Mouse (Mus musculus) testis, adult 2 months (tissue): Measurements from ENCODE around the gene Zbtb16. TPM values are rescaled to one million over a fixed set of nuclear protein-coding genes. Genes with fewer than 3 reads are reported as not detected.

Experiments used
- H3K27ac ChIP-seq: fragments of 200-500 bp; 2 replicates; pipeline ENCODE4 v1.5.1; 2012; ENCODE audit warnings: low read depth, low read length; ENCODE audit not compliant: control insufficient read depth, insufficient read depth
- H3K27me3 ChIP-seq: fragments of 200-500 bp; 2 replicates; pipeline ENCODE4 v1.6.1; 2012; ENCODE audit warnings: mild to moderate bottlenecking, low read length, moderate library complexity; ENCODE audit not compliant: control insufficient read depth, insufficient read depth
- H3K36me3 ChIP-seq: fragments of 200-500 bp; 2 replicates; pipeline ENCODE4 v1.6.1; 2012; ENCODE audit warnings: mild to moderate bottlenecking, low read length; ENCODE audit not compliant: control insufficient read depth, insufficient read depth
- H3K4me1 ChIP-seq: fragments of 200-500 bp; 2 replicates; pipeline ENCODE4 v1.6.1; 2012; ENCODE audit warnings: low read length; ENCODE audit not compliant: control insufficient read depth, insufficient read depth
- H3K4me3 ChIP-seq: fragments of 200-500 bp; 2 replicates; pipeline ENCODE4 v1.5.1; 2012; ENCODE audit warnings: low read depth, mild to moderate bottlenecking, low read length, moderate library complexity, mixed read lengths; ENCODE audit not compliant: control insufficient read depth
- CTCF ChIP-seq: fragments of 200-500 bp; IDR thresholded peaks from 2 replicates; pipeline ENCODE4 v1.5.1; 2012; ENCODE audit warnings: low read depth, mild to moderate bottlenecking, inconsistent platforms, low read length, moderate library complexity; ENCODE audit not compliant: control insufficient read depth, insufficient read depth, insufficient replicate concordance
- POLR2A ChIP-seq: fragments of 200-500 bp; IDR thresholded peaks from 2 replicates; pipeline ENCODE4 v1.6.1; 2012; ENCODE audit warnings: low read depth, mild to moderate bottlenecking, inconsistent platforms, low read length, moderate library complexity; ENCODE audit not compliant: control insufficient read depth
- polyA plus RNA-seq: library from polyadenylated mRNA; depleted of rRNA; stranded (reverse); fragments of >200 nt; gene quantifications from 2 replicates; pipeline ENCODE4 v1.2.3, GENCODE M21; 2012

Zbtb16 gene
- polyA plus RNA-seq, 1 experiment: 2.6 TPM

GRCm38 (mm10) chr9:48801322-48801721 lies 34.7 kb downstream of the Zbtb16 start:
- H3K36me3 ChIP-seq: no peaks in the 10 kb centered on the region
- no peaks in the 10 kb centered on the region for H3K27me3 ChIP-seq
- no peak overlapping the region for H3K27ac ChIP-seq
- no peak for TF ChIP-seq CTCF
- no peak for TF ChIP-seq POLR2A
- H3K4me3 ChIP-seq: no peak overlapping the region
- no peaks in the 10 kb centered on the region for H3K4me1 ChIP-seq

GRCm38 (mm10) chr9:48800627-48801026 lies 35.4 kb downstream of the Zbtb16 start:
- no peak for TF ChIP-seq POLR2A
- TF ChIP-seq CTCF: no peak
- no peaks in the 10 kb centered on the region for H3K4me1 ChIP-seq
- no peak overlapping the region for H3K27ac ChIP-seq
- no peak overlapping the region for H3K4me3 ChIP-seq
- no peaks in the 10 kb centered on the region for H3K27me3 ChIP-seq
- H3K36me3 ChIP-seq: no peaks in the 10 kb centered on the region

- no peaks in the 10 kb centered on the region for H3K36me3 ChIP-seq
- H3K27ac ChIP-seq: no peak overlapping the region
- TF ChIP-seq CTCF: no peak
- no peak for TF ChIP-seq POLR2A
- no peak overlapping the region for H3K4me3 ChIP-seq
- H3K27me3 ChIP-seq: no peaks in the 10 kb centered on the region
- H3K4me1 ChIP-seq: no peaks in the 10 kb centered on the region
Measured at GRCm38 (mm10) chr9:48798044-48798443, 38.0 kb downstream of the Zbtb16 start.

- H3K4me1 ChIP-seq: no peaks in the 10 kb centered on the region
- H3K27me3 ChIP-seq: no peaks in the 10 kb centered on the region
- H3K4me3 ChIP-seq: no peak overlapping the region
- TF ChIP-seq POLR2A (no peak), CTCF (no peak)
- no peaks in the 10 kb centered on the region for H3K36me3 ChIP-seq
- no peak overlapping the region for H3K27ac ChIP-seq
Measured at GRCm38 (mm10) chr9:48796267-48796822, 39.7 kb downstream of the Zbtb16 start.

- Histone ChIP-seq H3K36me3 (no peaks in the 10 kb centered on the region), H3K27me3 (no peaks in the 10 kb centered on the region), H3K4me1 (no peaks in the 10 kb centered on the region), H3K4me3 (no peak overlapping the region), H3K27ac (no peak overlapping the region)
- TF ChIP-seq POLR2A: no peak
- TF ChIP-seq CTCF: no peak
Measured at GRCm38 (mm10) chr9:48795740-48796139, 40.3 kb downstream of the Zbtb16 start.

GRCm38 (mm10) chr9:48795095-48795494 lies 40.9 kb downstream of the Zbtb16 start:
- no peaks in the 10 kb centered on the region for H3K4me1 ChIP-seq

GRCm38 (mm10) chr9:48794463-48794862 lies 41.6 kb downstream of the Zbtb16 start:
- H3K27ac ChIP-seq: no peak overlapping the region
- no peaks in the 10 kb centered on the region for H3K27me3 ChIP-seq

More at GRCm38 (mm10) chr9:48795095-48795494, 40.9 kb downstream of the Zbtb16 start:
- Histone ChIP-seq H3K27ac (no peak overlapping the region), H3K27me3 (no peaks in the 10 kb centered on the region), H3K4me3 (no peak overlapping the region), H3K36me3 (no peaks in the 10 kb centered on the region)
- TF ChIP-seq POLR2A (no peak), CTCF (no peak)

More at GRCm38 (mm10) chr9:48794463-48794862, 41.6 kb downstream of the Zbtb16 start:
- TF ChIP-seq CTCF (no peak), POLR2A (no peak)
- Histone ChIP-seq H3K36me3 (no peaks in the 10 kb centered on the region), H3K4me3 (no peak overlapping the region), H3K4me1 (no peaks in the 10 kb centered on the region)
